Mouse (Mus musculus): ENCODE measurements around the gene Ascc1.

GRCm38 (mm10) chr10:60077736-60078560 is 75.3 kb downstream of the Ascc1 start:
- no peak for TF ChIP-seq POLR2A (IDR thresholded peaks at IDR 0.05; ENCODE audit: borderline replicate concordance, insufficient read depth, low read length)
- TF ChIP-seq CTCF (IDR thresholded peaks at IDR 0.05; ENCODE audit: borderline replicate concordance, insufficient read depth, low read depth, low read length): no peak
